Mouse (Mus musculus): ENCODE results near the gene Ppp2r5e. TPM values are rescaled to one million over a fixed set of nuclear protein-coding genes. Genes with fewer than 3 reads are reported as not detected.
A peak's percentile ranks its signal among the peaks of the same experiment; 100 is the strongest.

Ppp2r5e gene
- polyA plus RNA-seq, 1 experiment from 2014 or later: 19.9 TPM

DNA sequence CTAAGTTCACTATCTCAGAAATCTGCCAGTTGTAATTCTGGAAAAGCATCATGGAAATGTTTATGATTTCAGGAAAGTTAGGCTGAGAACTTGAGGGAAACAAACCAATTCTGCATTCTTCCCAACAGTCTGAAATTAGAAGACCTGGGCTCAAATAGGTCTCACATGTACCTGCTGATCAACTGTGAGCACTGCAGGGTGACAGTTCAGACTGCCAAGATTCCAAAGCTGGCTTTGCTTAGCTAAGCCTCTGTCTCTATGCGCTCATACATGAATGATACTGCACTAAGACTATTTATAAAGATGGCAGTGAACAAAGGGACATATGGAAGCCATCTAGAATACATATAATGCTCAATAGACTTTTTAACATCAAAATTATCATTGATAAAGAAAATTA lies 67.7 kb downstream of the Ppp2r5e start:
- Histone ChIP-seq H3K4me3 (no peak overlapping the region), H3K9ac (no peak overlapping the region), H3K27ac (no peak overlapping the region), H3K36me3 (no peaks in the 10 kb centered on the region), H3K27me3 (no peaks in the 10 kb centered on the region), H3K4me1 (replicated peaks) (peaks cover 27% of the 10 kb centered on the region), H3K9me3 (no peaks in the 10 kb centered on the region), H3K4me2 (no peak overlapping the region)
- ATAC-seq (ENCODE audit: low FRiP score): no peak
- WGBS: 95% methylated on average over 1 of the region's 1 CpGs

DNA sequence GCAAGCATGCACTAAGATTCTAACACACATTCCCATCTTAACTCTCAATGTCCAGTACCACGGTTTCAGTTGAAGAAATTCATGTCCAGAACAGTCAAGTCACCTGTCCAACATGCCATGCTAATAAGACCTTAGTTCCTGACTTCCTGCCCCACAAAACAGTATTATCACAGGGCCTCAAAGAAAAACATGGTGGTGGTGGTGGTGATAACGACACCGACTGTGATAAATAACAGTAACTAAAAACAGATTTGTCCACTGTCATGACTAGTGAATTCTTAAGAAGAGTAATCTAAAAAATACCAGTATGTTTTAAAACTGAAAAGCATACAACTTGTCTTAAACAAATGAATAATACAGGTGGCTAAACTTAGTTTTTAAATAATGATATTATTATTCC lies 71.8 kb downstream of the Ppp2r5e start:
- H3K4me2 ChIP-seq: no peak overlapping the region
- H3K27me3 ChIP-seq: no peaks in the 10 kb centered on the region
- H3K27ac ChIP-seq: no peak overlapping the region
- no peak overlapping the region for H3K9ac ChIP-seq
- no peak for ATAC-seq (ENCODE audit: low FRiP score)
- H3K4me1 ChIP-seq (replicated peaks): peaks cover 16% of the 10 kb centered on the region
- no peaks in the 10 kb centered on the region for H3K36me3 ChIP-seq
- 87% methylated on average over 3 of the region's 3 CpGs for WGBS
- no peak overlapping the region for H3K4me3 ChIP-seq
- no peaks in the 10 kb centered on the region for H3K9me3 ChIP-seq

DNA sequence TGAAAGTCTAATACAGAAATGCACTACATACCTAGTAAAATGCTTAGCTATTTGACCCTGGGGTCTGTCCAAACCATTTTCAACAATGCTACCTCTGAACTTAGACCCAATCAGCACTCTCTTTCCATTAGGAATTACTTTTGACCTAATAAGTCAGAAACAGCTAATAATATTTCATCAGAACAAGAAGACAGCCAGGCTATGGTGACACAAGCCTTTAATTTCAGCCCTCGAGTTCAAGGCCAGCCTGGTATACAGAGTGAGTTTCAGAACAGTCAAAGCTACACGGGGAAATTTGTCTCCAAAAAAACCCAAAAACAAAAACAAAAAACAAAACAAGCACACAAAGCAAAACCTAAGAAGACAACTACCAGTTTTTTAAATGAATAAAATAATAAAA lies 73.1 kb downstream of the Ppp2r5e start:
- H3K4me2 ChIP-seq: no peak overlapping the region
- H3K4me3 ChIP-seq: no peak overlapping the region
- H3K27ac ChIP-seq: no peak overlapping the region
- H3K36me3 ChIP-seq: no peaks in the 10 kb centered on the region
- 92% methylated on average over 2 of the region's 2 CpGs for WGBS
- H3K27me3 ChIP-seq: no peaks in the 10 kb centered on the region
- no peak overlapping the region for H3K9ac ChIP-seq
- ATAC-seq (ENCODE audit: low FRiP score): no peak
- no peaks in the 10 kb centered on the region for H3K9me3 ChIP-seq
- peaks cover 16% of the 10 kb centered on the region for H3K4me1 ChIP-seq (replicated peaks)

GRCm38 (mm10) chr12:75522360-75522759 lies 73.7 kb downstream of the Ppp2r5e start:
- WGBS: 95% methylated on average over 2 of the region's 2 CpGs
- no peak for ATAC-seq (ENCODE audit: low FRiP score)
- Histone ChIP-seq H3K9ac (no peak overlapping the region), H3K4me1 (replicated peaks) (peaks cover 13% of the 10 kb centered on the region), H3K27me3 (no peaks in the 10 kb centered on the region), H3K27ac (no peak overlapping the region), H3K4me3 (no peak overlapping the region), H3K36me3 (no peaks in the 10 kb centered on the region), H3K9me3 (no peaks in the 10 kb centered on the region), H3K4me2 (no peak overlapping the region)

GRCm38 (mm10) chr12:75520395-75520794 lies 75.7 kb downstream of the Ppp2r5e start:
- 66% methylated on average over 3 of the region's 3 CpGs for WGBS
- no peak overlapping the region for H3K4me3 ChIP-seq
- H3K4me2 ChIP-seq: no peak overlapping the region
- H3K9me3 ChIP-seq: no peaks in the 10 kb centered on the region
- peak overlapping the region; percentile 71 for H3K27ac ChIP-seq
- H3K27me3 ChIP-seq: no peaks in the 10 kb centered on the region
- no peak for ATAC-seq (ENCODE audit: low FRiP score)
- H3K9ac ChIP-seq: no peak overlapping the region
- peaks cover 16% of the 10 kb centered on the region for H3K4me1 ChIP-seq (replicated peaks)
- H3K36me3 ChIP-seq: peaks cover 1% of the 10 kb centered on the region; the same call in 1 of the 2 replicates

- H3K4me2 ChIP-seq: no peak overlapping the region
- no peaks in the 10 kb centered on the region for H3K9me3 ChIP-seq
- peaks cover 19% of the 10 kb centered on the region for H3K4me1 ChIP-seq (replicated peaks)
- ATAC-seq (ENCODE audit: low FRiP score): no peak
- H3K36me3 ChIP-seq: peaks cover 6% of the 10 kb centered on the region; the same call in 1 of the 2 replicates
- WGBS: 92% methylated on average over 10 of the region's 10 CpGs
- H3K27ac ChIP-seq: no peak overlapping the region
- no peak overlapping the region for H3K4me3 ChIP-seq
- H3K27me3 ChIP-seq: no peaks in the 10 kb centered on the region
- H3K9ac ChIP-seq: no peak overlapping the region
Observed at GRCm38 (mm10) chr12:75519181-75519940, 76.7 kb downstream of the Ppp2r5e start.

GRCm38 (mm10) chr12:75515301-75515906 lies 80.6 kb downstream of the Ppp2r5e start:
- Histone ChIP-seq H3K36me3 (peaks cover 6% of the 10 kb centered on the region; the same call in 1 of the 2 replicates), H3K4me2 (no peak overlapping the region), H3K9ac (no peak overlapping the region), H3K4me3 (no peak overlapping the region), H3K27ac (no peak overlapping the region), H3K4me1 (replicated peaks) (peaks cover 7% of the 10 kb centered on the region), H3K27me3 (no peaks in the 10 kb centered on the region), H3K9me3 (no peaks in the 10 kb centered on the region)
- no peak for ATAC-seq (ENCODE audit: low FRiP score)
- WGBS: 49% methylated on average over 10 of the region's 10 CpGs

GRCm38 (mm10) chr12:75511520-75511919 lies 84.5 kb downstream of the Ppp2r5e start:
- 98% methylated on average over 2 of the region's 2 CpGs for WGBS
- Histone ChIP-seq H3K9ac (no peak overlapping the region), H3K27me3 (no peaks in the 10 kb centered on the region), H3K4me1 (replicated peaks) (peaks cover 5% of the 10 kb centered on the region; the same call in 1 of the 2 replicates), H3K4me2 (no peak overlapping the region), H3K36me3 (peaks cover 6% of the 10 kb centered on the region; the same call in 1 of the 2 replicates), H3K9me3 (no peaks in the 10 kb centered on the region), H3K4me3 (no peak overlapping the region), H3K27ac (no peak overlapping the region)
- ATAC-seq (ENCODE audit: low FRiP score): no peak

DNA sequence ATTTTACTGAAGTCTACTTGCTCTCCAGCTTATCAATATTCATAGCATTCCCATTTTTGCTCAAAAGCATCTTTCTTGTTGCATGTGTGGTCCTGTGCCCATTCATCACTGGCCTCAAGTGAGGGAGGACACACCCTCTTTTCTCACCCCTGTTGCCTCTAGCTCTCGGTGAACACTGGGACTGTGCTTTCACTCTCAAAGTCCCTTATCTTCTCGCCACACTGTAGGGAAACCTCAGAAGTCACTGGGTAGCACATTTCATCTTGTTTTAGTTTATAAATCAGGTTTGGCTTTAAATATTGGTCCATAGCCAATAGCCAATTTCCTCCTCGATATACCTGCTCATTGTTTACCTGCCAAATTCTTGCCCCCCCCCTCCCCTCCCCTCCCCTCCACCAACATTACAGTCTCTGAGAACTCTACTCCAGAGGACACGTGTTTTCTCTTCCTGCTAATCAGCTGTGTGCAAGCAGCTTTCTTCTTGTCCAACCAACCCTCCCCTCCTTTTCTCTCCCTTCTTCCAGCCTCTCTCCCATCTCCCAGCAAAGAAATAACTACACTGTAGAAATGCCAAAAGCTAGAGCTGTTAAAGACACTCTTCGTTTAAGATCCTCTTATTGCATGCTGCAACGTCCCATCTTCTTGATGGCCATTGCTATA lies 90.9 kb downstream of the Ppp2r5e start:
- H3K4me3 ChIP-seq: no peak overlapping the region
- H3K4me1 ChIP-seq (replicated peaks): no peaks in the 10 kb centered on the region
- no peaks in the 10 kb centered on the region for H3K27me3 ChIP-seq
- H3K9ac ChIP-seq: no peak overlapping the region
- H3K4me2 ChIP-seq: no peak overlapping the region
- no peak overlapping the region for H3K27ac ChIP-seq
- no peaks in the 10 kb centered on the region for H3K9me3 ChIP-seq
- ATAC-seq (ENCODE audit: low FRiP score): no peak
- WGBS: 79% methylated on average over 6 of the region's 6 CpGs
- H3K36me3 ChIP-seq: no peaks in the 10 kb centered on the region

- Histone ChIP-seq H3K4me3 (no peak overlapping the region), H3K9me3 (no peaks in the 10 kb centered on the region), H3K27ac (no peak overlapping the region), H3K36me3 (no peaks in the 10 kb centered on the region), H3K4me2 (no peak overlapping the region), H3K27me3 (no peaks in the 10 kb centered on the region), H3K9ac (no peak overlapping the region), H3K4me1 (replicated peaks) (no peaks in the 10 kb centered on the region; the same call in 1 of the 2 replicates)
- 89% methylated on average over 4 of the region's 4 CpGs for WGBS
- ATAC-seq (ENCODE audit: low FRiP score): no peak
Observed at GRCm38 (mm10) chr12:75502664-75503063, 93.4 kb downstream of the Ppp2r5e start.

- H3K36me3 ChIP-seq: no peaks in the 10 kb centered on the region
Observed at GRCm38 (mm10) chr12:75497698-75498097, 98.3 kb downstream of the Ppp2r5e start.

DNA sequence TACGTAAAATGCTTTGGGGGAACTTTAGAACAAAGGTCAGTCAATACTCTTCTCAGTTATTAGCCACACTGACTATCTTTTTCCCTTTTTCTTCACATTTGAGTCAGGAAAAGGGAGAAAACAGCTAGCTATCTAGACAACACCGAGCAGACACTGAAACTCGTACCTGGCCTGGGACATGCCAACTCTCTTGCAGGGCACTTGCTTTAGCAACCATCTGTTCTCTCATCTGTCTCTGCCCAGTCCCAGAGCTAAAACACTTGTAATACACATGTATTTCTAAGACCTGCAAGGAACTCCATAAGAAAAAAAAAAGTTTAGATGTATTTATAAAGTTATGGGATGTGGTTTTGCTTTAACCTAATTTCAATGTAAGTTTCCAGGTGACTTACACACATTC lies 100.4 kb downstream of the Ppp2r5e start:
- Histone ChIP-seq H3K4me1 (replicated peaks) (no peaks in the 10 kb centered on the region; the same call in 1 of the 2 replicates), H3K27ac (no peak overlapping the region), H3K27me3 (no peaks in the 10 kb centered on the region), H3K36me3 (no peaks in the 10 kb centered on the region), H3K9me3 (no peaks in the 10 kb centered on the region), H3K4me2 (no peak overlapping the region), H3K4me3 (no peak overlapping the region), H3K9ac (no peak overlapping the region)
- WGBS: 93% methylated on average over 3 of the region's 3 CpGs
- no peak for ATAC-seq (ENCODE audit: low FRiP score)

More at GRCm38 (mm10) chr12:75497698-75498097, 98.3 kb downstream of the Ppp2r5e start:
- no peak overlapping the region for H3K4me2 ChIP-seq
- no peaks in the 10 kb centered on the region for H3K27me3 ChIP-seq
- no peaks in the 10 kb centered on the region; the same call in 1 of the 2 replicates for H3K4me1 ChIP-seq (replicated peaks)
- 100% methylated on average over 1 of the region's 1 CpGs for WGBS
- no peak overlapping the region for H3K4me3 ChIP-seq
- no peak overlapping the region for H3K9ac ChIP-seq
- H3K9me3 ChIP-seq: no peaks in the 10 kb centered on the region
- no peak overlapping the region for H3K27ac ChIP-seq
- no peak for ATAC-seq (ENCODE audit: low FRiP score)

Measured in hindbrain, embryonic 13.5 days (tissue).